Mouse (Mus musculus) embryonic fibroblast, embryonic 13.5 days (primary cell): ENCODE measurements around the gene Tpx2.

Source experiments
- CTCF ChIP-seq: IDR thresholded peaks from 2 replicates; pipeline ENCODE4 v1.5.1; 2011; ENCODE audit warnings: mild to moderate bottlenecking, control low read depth, low read length, moderate library complexity, borderline replicate concordance; ENCODE audit not compliant: insufficient read depth
- POLR2A ChIP-seq: IDR thresholded peaks from 2 replicates; pipeline ENCODE4 v1.6.1; 2011; ENCODE audit warnings: low read depth, mild to moderate bottlenecking, control low read depth, low read length, moderate library complexity

GRCm38 (mm10) chr2:152825713-152826112 is 22.1 kb upstream of the Tpx2 start:
- TF ChIP-seq CTCF (no peak), POLR2A (no peak)
